Mouse (Mus musculus) right cerebral cortex, adult 18-20 months (tissue): Measurements from ENCODE around the gene Sap30bp.

ENCODE experiments used
- DNase-seq: peaks from one replicate; pipeline ENCODE4 v3.0.0; 2022; ENCODE audit warnings: mixed read lengths

The Sap30bp gene

GRCm38 (mm10) chr11:116004186-116004823 is 71.2 kb downstream of the Sap30bp start:
- DNase-seq, result no peak

DNA sequence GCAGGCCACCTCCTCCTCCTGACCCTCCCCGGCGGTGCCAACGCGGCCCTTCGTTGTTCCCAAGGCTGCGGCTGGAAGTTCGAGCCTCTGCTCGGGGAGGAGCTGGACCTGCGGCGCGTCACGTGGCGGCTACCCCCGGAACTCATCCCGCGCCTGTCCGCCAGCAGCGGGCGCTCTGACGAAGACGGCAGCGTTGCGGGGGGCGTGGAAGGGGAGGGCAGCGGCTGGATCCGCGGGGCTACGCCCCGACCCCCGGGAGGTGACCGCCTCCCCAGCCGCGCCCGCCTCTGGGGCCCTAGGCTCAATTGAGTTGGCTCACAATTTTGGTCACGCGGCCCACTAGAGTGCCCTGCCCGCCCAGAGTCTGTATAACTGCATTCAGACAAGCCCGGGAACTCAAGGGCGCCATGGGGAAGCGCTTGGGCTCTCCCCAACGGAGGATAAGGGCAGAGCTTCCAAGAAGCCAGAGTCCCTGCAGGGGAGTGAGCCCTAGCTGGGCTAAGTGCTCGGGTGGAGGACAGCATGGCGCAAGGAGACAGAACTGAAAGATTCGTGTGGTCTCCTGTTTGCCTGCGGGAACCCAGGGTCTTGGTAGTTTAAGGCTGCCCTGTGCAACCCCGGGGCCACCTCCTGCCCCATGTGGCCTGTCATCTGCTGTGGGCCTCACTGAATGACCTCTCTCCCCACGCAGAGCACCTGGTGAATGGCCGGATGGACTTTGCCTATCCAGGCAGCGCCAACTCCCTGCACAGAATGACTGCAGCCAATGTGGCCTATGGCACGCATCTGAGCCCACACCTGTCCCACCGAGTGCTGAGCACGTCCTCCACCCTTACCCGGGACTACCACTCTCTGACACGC is 72.0 kb downstream of the Sap30bp start:
- DNase-seq, result peak; percentile 61

DNA sequence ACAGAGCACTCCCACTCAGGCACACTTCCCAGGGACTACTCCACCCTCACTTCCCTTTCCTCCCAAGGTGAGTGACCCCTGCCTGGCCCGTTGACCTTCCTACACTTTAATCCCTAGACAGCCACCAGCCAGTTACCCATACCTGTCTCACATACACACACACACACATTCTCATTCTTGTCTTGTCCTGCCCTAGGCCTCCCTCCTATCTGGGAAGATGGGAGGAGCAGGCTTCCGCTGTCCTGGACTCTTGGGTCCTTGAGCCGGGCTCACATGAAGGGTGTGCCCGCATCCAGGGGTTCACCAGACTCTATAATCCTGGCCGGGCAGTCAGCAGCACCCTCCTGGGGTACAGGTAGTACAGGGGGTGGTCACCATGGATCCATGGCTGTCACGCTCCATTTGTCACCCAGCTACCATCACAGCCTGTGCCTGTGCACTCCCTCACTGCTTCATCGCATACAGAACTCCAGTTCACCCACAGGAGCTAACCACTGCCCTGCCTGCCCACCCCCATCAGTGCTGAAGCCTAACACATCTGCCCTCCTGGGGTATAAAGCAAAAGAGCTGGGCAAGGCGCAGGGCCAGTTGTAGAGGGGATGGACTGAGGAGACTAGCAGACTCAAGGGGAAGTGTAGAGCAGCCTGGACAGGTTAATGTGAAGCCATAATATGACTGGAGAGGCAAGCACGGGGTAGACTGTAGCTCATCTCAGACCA is 72.8 kb downstream of the Sap30bp start:
- DNase-seq, result no peak

- no peak for DNase-seq
Measured at GRCm38 (mm10) chr11:116007095-116007850, 74.2 kb downstream of the Sap30bp start.

DNA sequence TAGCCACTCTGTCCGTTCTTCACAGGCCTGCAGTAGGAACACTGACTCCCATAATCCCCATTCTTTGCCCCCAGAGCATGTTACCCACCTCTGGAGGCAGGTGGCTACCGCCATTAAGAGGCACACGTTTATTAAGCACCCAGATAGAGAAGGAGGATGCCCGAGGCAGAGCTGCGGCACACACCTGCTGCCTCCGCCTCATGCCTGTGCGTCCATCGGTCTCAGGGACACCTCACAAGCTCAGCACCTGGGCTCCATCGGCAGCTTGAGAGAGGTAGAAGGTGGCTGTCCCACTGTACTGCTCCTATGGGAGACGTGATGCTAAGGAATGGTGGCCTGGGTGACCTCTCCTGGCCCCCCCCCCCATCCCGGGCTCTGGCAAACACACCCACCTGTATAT is 75.3 kb downstream of the Sap30bp start:
- DNase-seq, result no peak

DNA sequence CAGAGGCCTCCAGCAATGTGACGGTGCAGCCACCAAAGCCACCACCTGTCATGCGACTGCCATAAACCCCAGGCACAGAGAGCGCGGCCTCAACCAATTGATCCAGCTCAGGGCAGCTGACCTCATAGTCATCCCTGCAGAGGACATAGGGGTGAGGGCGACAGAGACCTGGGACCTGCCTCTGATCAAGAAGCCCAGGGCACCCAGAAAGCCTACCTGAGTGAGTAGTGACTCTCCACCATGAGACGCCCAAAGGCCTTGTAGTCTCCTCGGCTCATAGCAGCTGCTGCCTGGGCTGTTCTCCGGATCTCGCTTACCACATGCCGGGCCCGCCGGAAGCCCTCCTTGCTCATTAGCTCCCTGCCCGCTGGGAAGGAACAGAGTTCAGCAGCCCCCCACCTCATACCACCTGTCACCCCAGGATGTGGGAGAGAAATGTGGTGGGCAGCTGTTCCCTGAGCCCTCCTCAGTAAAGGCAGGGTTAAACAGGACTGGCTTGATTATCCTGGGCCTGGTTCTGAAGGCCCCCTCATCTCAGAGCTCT is 75.8 kb downstream of the Sap30bp start:
- DNase-seq, result no peak

DNA sequence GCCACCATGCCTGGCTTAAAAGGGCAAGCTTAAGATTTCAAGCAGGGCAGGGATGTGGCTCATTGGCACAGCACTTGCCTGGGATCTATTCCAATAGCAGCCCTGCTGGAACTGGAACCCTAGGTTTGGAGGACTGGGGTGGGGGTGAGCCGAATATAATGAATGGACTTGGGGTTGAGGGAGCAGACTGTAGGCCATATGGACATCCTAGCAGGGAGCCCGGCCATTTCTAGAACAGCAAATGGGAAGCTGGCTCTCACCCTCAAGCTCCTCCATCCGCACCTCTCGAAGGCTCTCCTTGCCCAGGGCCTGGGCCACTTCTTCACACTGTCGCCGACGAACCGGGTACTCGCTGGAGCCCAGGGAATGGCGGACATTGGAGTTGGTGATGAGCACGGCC is 76.6 kb downstream of the Sap30bp start:
- no peak for DNase-seq

GRCm38 (mm10) chr11:116010146-116010545 is 77.1 kb downstream of the Sap30bp start:
- DNase-seq, result no peak

GRCm38 (mm10) chr11:116010948-116011347 is 77.9 kb downstream of the Sap30bp start:
- DNase-seq, result no peak

- DNase-seq, result no peak
Measured at GRCm38 (mm10) chr11:116011529-116012261, 78.6 kb downstream of the Sap30bp start.

DNA sequence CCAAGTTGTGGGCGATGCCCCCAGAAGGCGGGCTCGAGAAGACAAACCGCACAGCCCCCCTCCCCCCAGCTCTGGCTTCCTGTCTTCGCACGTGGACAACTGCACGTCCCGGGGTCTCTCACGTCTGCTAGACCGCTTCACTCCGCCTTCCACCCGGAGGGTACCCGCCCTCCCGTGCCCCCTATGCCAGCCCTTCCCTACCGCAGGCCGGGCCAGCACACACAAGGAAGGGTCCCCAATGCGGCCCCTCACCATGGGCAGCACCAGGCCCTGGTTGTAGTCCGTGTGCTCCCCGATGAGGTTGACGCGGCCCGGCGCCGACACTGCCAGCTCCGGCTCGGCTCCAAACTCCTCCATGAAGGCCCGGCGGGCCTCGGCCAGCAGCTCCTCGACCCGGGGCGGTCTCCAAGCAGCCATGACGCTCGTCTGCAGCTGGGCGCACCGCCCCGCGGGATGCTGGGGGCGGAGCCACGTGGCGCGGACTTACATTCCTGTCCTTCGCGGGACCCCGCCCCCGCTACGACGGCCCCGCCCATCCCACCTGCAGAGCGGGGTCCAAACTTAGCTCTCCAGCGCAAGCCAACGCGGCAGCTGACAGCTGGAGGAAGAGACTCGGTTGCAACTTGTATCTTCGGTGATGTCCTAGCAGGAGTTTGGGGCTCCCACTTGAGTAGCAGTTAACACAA is 79.3 kb downstream of the Sap30bp start, which contains the start of gene Galk1:
TSS of gene Galk1 (minus strand) at position 458 of the 686 bp plus-strand sequence.
- DNase-seq, result peak; percentile 89

DNA sequence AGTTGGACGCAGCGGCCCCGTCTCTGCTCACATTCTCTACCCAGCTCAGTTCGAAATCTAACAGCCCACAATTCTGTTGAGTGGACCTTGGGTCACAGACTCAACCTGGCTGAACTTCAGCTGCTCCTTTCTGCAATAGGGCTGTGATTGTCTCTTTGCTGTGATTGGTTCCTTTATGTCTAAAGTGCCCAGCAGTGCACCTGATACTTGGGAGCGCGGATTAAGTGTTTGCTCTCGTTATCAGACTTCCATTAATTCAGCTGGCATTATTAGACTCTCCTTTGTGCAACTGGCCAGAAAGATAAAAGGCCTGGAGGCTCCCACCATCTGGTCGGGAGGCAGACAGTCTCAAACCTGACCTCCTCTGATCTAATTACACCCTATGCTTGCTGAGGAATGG is 81.7 kb downstream of the Sap30bp start:
- DNase-seq, result no peak
